Mouse (Mus musculus): ENCODE data around the gene Clgn. TPM values are rescaled to one million over a fixed set of nuclear protein-coding genes. Genes with fewer than 3 reads are reported as not detected.

Clgn gene
- polyA plus RNA-seq, 1 experiment from 2014 or later = 0.55 TPM

GRCm38 (mm10) chr8:83459606-83460005 is 69.9 kb downstream of the Clgn start:
- Histone ChIP-seq H3K9ac (no peak overlapping the region), H3K4me3 (replicated peaks) (no peak overlapping the region), H3K27ac (no peak overlapping the region), H3K4me1 (replicated peaks) (no peaks in the 10 kb centered on the region), H3K36me3 (no peaks in the 10 kb centered on the region), H3K9me3 (no peaks in the 10 kb centered on the region), H3K4me2 (replicated peaks) (no peak overlapping the region), H3K27me3 (replicated peaks) (no peaks in the 10 kb centered on the region)
- ATAC-seq = no peak
- WGBS = 67% methylated on average over 3 of the region's 3 CpGs

Other genes with a start within 250 kb of the Clgn start
- 2.6 TPM in 2 replicates for gene Tbc1d9, start 224.5 kb upstream of the Clgn start, polyA plus RNA-seq (2015; fragmentation: Nextera tagmentation; extraction: Ambion mirVana)
- gene Gm10645, start 223.7 kb upstream of the Clgn start, polyA plus RNA-seq (2015; fragmentation: Nextera tagmentation; extraction: Ambion mirVana) = 1.3 and 2.2 TPM in 2 replicates
- gene Ucp1, start 99.5 kb upstream of the Clgn start, polyA plus RNA-seq (2015; fragmentation: Nextera tagmentation; extraction: Ambion mirVana) = not detected in 2 replicates
- 11.6 and 11.9 TPM in 2 replicates for gene Elmod2, start 57.4 kb upstream of the Clgn start, polyA plus RNA-seq (2015; fragmentation: Nextera tagmentation; extraction: Ambion mirVana)
- gene Mgat4d, start 41.4 kb upstream of the Clgn start, polyA plus RNA-seq (2015; fragmentation: Nextera tagmentation; extraction: Ambion mirVana) = not detected in 2 replicates
- 96.0 and 117 TPM in 2 replicates for gene Scoc, start 68.5 kb downstream of the Clgn start, polyA plus RNA-seq (2015; fragmentation: Nextera tagmentation; extraction: Ambion mirVana)
- gene Olfr370, start 145.9 kb downstream of the Clgn start, polyA plus RNA-seq (2015; fragmentation: Nextera tagmentation; extraction: Ambion mirVana) = not detected in 2 replicates
- gene Ndufb7, start 176.8 kb downstream of the Clgn start, polyA plus RNA-seq (2015; fragmentation: Nextera tagmentation; extraction: Ambion mirVana) = 370 and 398 TPM in 2 replicates
- gene Tecr, start 218.1 kb downstream of the Clgn start, polyA plus RNA-seq (2015; fragmentation: Nextera tagmentation; extraction: Ambion mirVana) = 610 and 639 TPM in 2 replicates
- 47.0 and 48.2 TPM in 2 replicates for gene Dnajb1, start 218.3 kb downstream of the Clgn start, polyA plus RNA-seq (2015; fragmentation: Nextera tagmentation; extraction: Ambion mirVana)

Data from intestine, embryonic 15.5 days (tissue).